Mouse (Mus musculus): Measurements from ENCODE around the gene Socs2. TPM values are rescaled to one million over a fixed set of nuclear protein-coding genes. Genes with fewer than 3 reads are reported as not detected.
"Not testable (repeated sequence)": the region's sequence is repeated elsewhere in the genome, so short reads cannot be mapped to it uniquely, and the experiment has no call there.

The Socs2 gene
- polyA plus RNA-seq, 1 experiment, result 75.1 TPM

GRCm38 (mm10) chr10:95394819-95395812 lies 21.9 kb downstream of the Socs2 start:
- H3K9me3 ChIP-seq (replicated peaks; ENCODE audit: control insufficient read depth, insufficient read depth, low read length, poor library complexity, severe bottlenecking), result no peaks in the 10 kb centered on the region
- TF ChIP-seq EP300 (IDR thresholded peaks at IDR 0.05; ENCODE audit: insufficient read depth, low read depth, low read length), result no peak
- TF ChIP-seq POLR2A (IDR thresholded peaks at IDR 0.05; ENCODE audit: insufficient read depth, low read length), result no peak
- TF ChIP-seq CTCF (IDR thresholded peaks at IDR 0.05; ENCODE audit: low read depth, low read length), result no peak
- H3K9ac ChIP-seq (ENCODE audit: low read depth, poor library complexity, severe bottlenecking), result no peak overlapping the region
- no peaks in the 10 kb centered on the region for H3K27me3 ChIP-seq (ENCODE audit: control insufficient read depth, insufficient read depth, low read length, poor library complexity, severe bottlenecking)
- H3K4me3 ChIP-seq (ENCODE audit: low read depth, low read length), result no peak overlapping the region
- H3K4me1 ChIP-seq (ENCODE audit: control insufficient read depth, insufficient read depth, low read length), result no peaks in the 10 kb centered on the region
- no peak overlapping the region for H3K27ac ChIP-seq (ENCODE audit: insufficient read depth, low read length)
- no peaks in the 10 kb centered on the region for H3K36me3 ChIP-seq (ENCODE audit: control insufficient read depth, insufficient read depth, low read length, poor library complexity, severe bottlenecking)

- Histone ChIP-seq H3K27ac (ENCODE audit: insufficient read depth, low read length) (no peak overlapping the region), H3K9me3 (replicated peaks; ENCODE audit: control insufficient read depth, insufficient read depth, low read length, poor library complexity, severe bottlenecking) (no peaks in the 10 kb centered on the region), H3K36me3 (ENCODE audit: control insufficient read depth, insufficient read depth, low read length, poor library complexity, severe bottlenecking) (peaks cover 5% of the 10 kb centered on the region; the same call in 1 of the 2 replicates), H3K4me1 (ENCODE audit: control insufficient read depth, insufficient read depth, low read length) (no peaks in the 10 kb centered on the region), H3K9ac (ENCODE audit: low read depth, poor library complexity, severe bottlenecking) (no peak overlapping the region), H3K4me3 (ENCODE audit: low read depth, low read length) (no peak overlapping the region), H3K27me3 (ENCODE audit: control insufficient read depth, insufficient read depth, low read length, poor library complexity, severe bottlenecking) (no peaks in the 10 kb centered on the region)
- no peak for TF ChIP-seq POLR2A (IDR thresholded peaks at IDR 0.05; ENCODE audit: insufficient read depth, low read length)
- no peak for TF ChIP-seq EP300 (IDR thresholded peaks at IDR 0.05; ENCODE audit: insufficient read depth, low read depth, low read length)
- no peak for TF ChIP-seq CTCF (IDR thresholded peaks at IDR 0.05; ENCODE audit: low read depth, low read length)
Measured at GRCm38 (mm10) chr10:95392073-95392472, 24.9 kb downstream of the Socs2 start.

GRCm38 (mm10) chr10:95390871-95391270 lies 26.1 kb downstream of the Socs2 start:
- Histone ChIP-seq H3K4me1 (ENCODE audit: control insufficient read depth, insufficient read depth, low read length) (no peaks in the 10 kb centered on the region), H3K4me3 (ENCODE audit: low read depth, low read length) (no peak overlapping the region), H3K27ac (ENCODE audit: insufficient read depth, low read length) (no peak overlapping the region), H3K9me3 (replicated peaks; ENCODE audit: control insufficient read depth, insufficient read depth, low read length, poor library complexity, severe bottlenecking) (no peaks in the 10 kb centered on the region), H3K9ac (ENCODE audit: low read depth, poor library complexity, severe bottlenecking) (no peak overlapping the region), H3K36me3 (ENCODE audit: control insufficient read depth, insufficient read depth, low read length, poor library complexity, severe bottlenecking) (peaks cover 5% of the 10 kb centered on the region; the same call in 1 of the 2 replicates), H3K27me3 (ENCODE audit: control insufficient read depth, insufficient read depth, low read length, poor library complexity, severe bottlenecking) (no peaks in the 10 kb centered on the region)
- no peak for TF ChIP-seq POLR2A (IDR thresholded peaks at IDR 0.05; ENCODE audit: insufficient read depth, low read length)
- no peak for TF ChIP-seq EP300 (IDR thresholded peaks at IDR 0.05; ENCODE audit: insufficient read depth, low read depth, low read length)
- TF ChIP-seq CTCF (IDR thresholded peaks at IDR 0.05; ENCODE audit: low read depth, low read length), result no peak

- H3K9me3 ChIP-seq (replicated peaks; ENCODE audit: control insufficient read depth, insufficient read depth, low read length, poor library complexity, severe bottlenecking); H3K4me1 ChIP-seq (ENCODE audit: control insufficient read depth, insufficient read depth, low read length); H3K27me3 ChIP-seq (ENCODE audit: control insufficient read depth, insufficient read depth, low read length, poor library complexity, severe bottlenecking); H3K4me3 ChIP-seq (ENCODE audit: low read depth, low read length); H3K36me3 ChIP-seq (ENCODE audit: control insufficient read depth, insufficient read depth, low read length, poor library complexity, severe bottlenecking); H3K27ac ChIP-seq (ENCODE audit: insufficient read depth, low read length); H3K9ac ChIP-seq (ENCODE audit: low read depth, poor library complexity, severe bottlenecking): not testable (repeated sequence)
Measured at GRCm38 (mm10) chr10:95389805-95390204, 27.2 kb downstream of the Socs2 start.

- Histone ChIP-seq H3K9me3 (replicated peaks; ENCODE audit: control insufficient read depth, insufficient read depth, low read length, poor library complexity, severe bottlenecking) (no peaks in the 10 kb centered on the region), H3K27ac (ENCODE audit: insufficient read depth, low read length) (no peak overlapping the region), H3K4me1 (ENCODE audit: control insufficient read depth, insufficient read depth, low read length) (no peaks in the 10 kb centered on the region), H3K4me3 (ENCODE audit: low read depth, low read length) (no peak overlapping the region), H3K27me3 (ENCODE audit: control insufficient read depth, insufficient read depth, low read length, poor library complexity, severe bottlenecking) (no peaks in the 10 kb centered on the region), H3K36me3 (ENCODE audit: control insufficient read depth, insufficient read depth, low read length, poor library complexity, severe bottlenecking) (peaks cover 5% of the 10 kb centered on the region; the same call in 1 of the 2 replicates), H3K9ac (ENCODE audit: low read depth, poor library complexity, severe bottlenecking) (no peak overlapping the region)
- TF ChIP-seq CTCF (IDR thresholded peaks at IDR 0.05; ENCODE audit: low read depth, low read length) (no peak), POLR2A (IDR thresholded peaks at IDR 0.05; ENCODE audit: insufficient read depth, low read length) (no peak), EP300 (IDR thresholded peaks at IDR 0.05; ENCODE audit: insufficient read depth, low read depth, low read length) (no peak)
Measured at GRCm38 (mm10) chr10:95388821-95389477, 28.0 kb downstream of the Socs2 start.

GRCm38 (mm10) chr10:95386527-95386926 lies 30.5 kb downstream of the Socs2 start:
- H3K36me3 ChIP-seq (ENCODE audit: control insufficient read depth, insufficient read depth, low read length, poor library complexity, severe bottlenecking), result peaks cover 5% of the 10 kb centered on the region; the same call in 1 of the 2 replicates
- no peaks in the 10 kb centered on the region for H3K4me1 ChIP-seq (ENCODE audit: control insufficient read depth, insufficient read depth, low read length)
- H3K27me3 ChIP-seq (ENCODE audit: control insufficient read depth, insufficient read depth, low read length, poor library complexity, severe bottlenecking), result no peaks in the 10 kb centered on the region
- H3K9ac ChIP-seq (ENCODE audit: low read depth, poor library complexity, severe bottlenecking), result no peak overlapping the region
- TF ChIP-seq POLR2A (IDR thresholded peaks at IDR 0.05; ENCODE audit: insufficient read depth, low read length) (no peak), CTCF (IDR thresholded peaks at IDR 0.05; ENCODE audit: low read depth, low read length) (no peak), EP300 (IDR thresholded peaks at IDR 0.05; ENCODE audit: insufficient read depth, low read depth, low read length) (no peak)
- H3K27ac ChIP-seq (ENCODE audit: insufficient read depth, low read length), result no peak overlapping the region
- no peaks in the 10 kb centered on the region for H3K9me3 ChIP-seq (replicated peaks; ENCODE audit: control insufficient read depth, insufficient read depth, low read length, poor library complexity, severe bottlenecking)
- H3K4me3 ChIP-seq (ENCODE audit: low read depth, low read length), result no peak overlapping the region

Measured in ES-Bruce4 (cell line).